ENCODE assay signal across 14 mouse cellular contexts in genomic region chr10:23711416-23712171, GRCm38 (mm10).
A peak's percentile ranks its signal among the peaks of the same experiment; 100 is the strongest.
DNase-seq lines count a peak whose midpoint lies in the region; ATAC-seq and TF ChIP-seq lines count a peak whose summit lies in the region.
"Had no signal": no experiment of that assay in that cellular context is flagged by ENCODE, and none has a peak within 500 bp of the region (broad histone marks: within the 10 kb centered on the region; RNA-seq: fewer than 3 reads in every experiment).

No protein-coding gene starts in this region.

- no peak overlapping the region for H3K9ac ChIP-seq in forebrain, embryonic 16.5 days (replicated peaks; ENCODE audit: low read depth, low read length)
- no peak overlapping the region for H3K9ac ChIP-seq in forebrain, embryonic 11.5 days (ENCODE audit: low read length)
- H3K9ac ChIP-seq in limb, embryonic 14.5 days (ENCODE audit: low read depth, low read length, severe bottlenecking) = no peak overlapping the region
- H3K9ac ChIP-seq: heart, embryonic 13.5 days; neural tube, embryonic 13.5 days had no signal

- H3K4me1 ChIP-seq in forebrain, embryonic 16.5 days (replicated peaks; ENCODE audit: control insufficient read depth, insufficient read depth, low read length) = 0 out of 2 replicates have a peak, but pooled peaks cover 3% of the 10 kb centered on the region
- H3K4me1 ChIP-seq in forebrain, embryonic 11.5 days (replicated peaks; ENCODE audit: control insufficient read depth, insufficient read depth, low read length) = no peaks in the 10 kb centered on the region
- peaks cover 27% of the 10 kb centered on the region for H3K4me1 ChIP-seq in limb, embryonic 14.5 days (ENCODE audit: control insufficient read depth, insufficient read depth, low read length)
- H3K4me1 ChIP-seq: heart, embryonic 13.5 days; neural tube, embryonic 13.5 days had no signal

- no peak overlapping the region for H3K27ac ChIP-seq in forebrain, embryonic 16.5 days (ENCODE audit: low read length)
- no peak overlapping the region for H3K27ac ChIP-seq in forebrain, embryonic 11.5 days (ENCODE audit: low read depth, low read length)
- H3K27ac ChIP-seq in limb, embryonic 14.5 days (replicated peaks; ENCODE audit: low read depth, low read length) = no peak overlapping the region
- H3K27ac ChIP-seq: heart, embryonic 13.5 days; hindbrain, postnatal 0 days; macrophage; neural tube, embryonic 13.5 days had no signal

- H3K27me3 ChIP-seq in forebrain, embryonic 16.5 days (replicated peaks; ENCODE audit: control insufficient read depth, insufficient read depth, low read length) = no peaks in the 10 kb centered on the region
- no peaks in the 10 kb centered on the region for H3K27me3 ChIP-seq in forebrain, embryonic 11.5 days (ENCODE audit: control insufficient read depth, insufficient read depth, low read length)
- no peaks in the 10 kb centered on the region for H3K27me3 ChIP-seq in limb, embryonic 14.5 days (ENCODE audit: control insufficient read depth, insufficient read depth, low read length)
- H3K27me3 ChIP-seq: heart, embryonic 13.5 days; neural tube, embryonic 13.5 days had no signal

- TF ChIP-seq POLR2A in limb, embryonic 14.5 days (IDR thresholded peaks at IDR 0.05; ENCODE audit: borderline replicate concordance, extremely low read depth, insufficient read depth, insufficient read length) = no peak

- 70% methylated on average over 6 of the region's 6 CpGs for WGBS in forebrain, embryonic 16.5 days
- 77% methylated on average over 6 of the region's 6 CpGs for whole genome bisulfite sequencing in forebrain, embryonic 11.5 days
- 14% methylated on average over 6 of the region's 6 CpGs for WGBS in limb, embryonic 14.5 days

- no peak overlapping the region for H3K4me2 ChIP-seq in forebrain, embryonic 16.5 days (ENCODE audit: low read length)
- no peak overlapping the region for H3K4me2 ChIP-seq in forebrain, embryonic 11.5 days (ENCODE audit: low read depth, low read length, severe bottlenecking)
- H3K4me2 ChIP-seq in limb, embryonic 14.5 days (replicated peaks; ENCODE audit: low read depth, low read length, severe bottlenecking) = peak overlapping the region; percentile 3; the same call in 1 of the 2 replicates
- H3K4me2 ChIP-seq: heart, embryonic 13.5 days; neural tube, embryonic 13.5 days had no signal

- peak; percentile 36; the same call in 1 of the 2 replicates for ATAC-seq in forebrain, embryonic 16.5 days
- no peak for ATAC-seq in forebrain, embryonic 11.5 days (replicated peaks; ENCODE audit: low FRiP score)
- ATAC-seq in limb, embryonic 14.5 days (ENCODE audit: low FRiP score, low read depth) = no peak
- no peak for ATAC-seq in monocyte, adult 5-6 weeks (replicated peaks; ENCODE audit: insufficient number of reproducible peaks, low FRiP score, low TSS enrichment, poor library complexity, severe bottlenecking)
- ATAC-seq: hindbrain, postnatal 0 days had no signal

- intact Hi-C loops in heart, postnatal 25 days (cut with DNase I) = no loop called here

- no peaks in the 10 kb centered on the region for H3K9me3 ChIP-seq in forebrain, embryonic 16.5 days (ENCODE audit: control insufficient read depth, low read length)
- H3K9me3 ChIP-seq in forebrain, embryonic 11.5 days (ENCODE audit: control insufficient read depth, low read length) = no peaks in the 10 kb centered on the region; the same call in 1 of the 2 replicates
- no peaks in the 10 kb centered on the region for H3K9me3 ChIP-seq in limb, embryonic 14.5 days (ENCODE audit: control insufficient read depth, low read length)
- H3K9me3 ChIP-seq: neural tube, embryonic 13.5 days had no signal

- no peak for DNase-seq in forebrain, embryonic 11.5 days (ENCODE audit: low spot score)
- DNase-seq in retina, postnatal 1 day = peak; percentile 3
- DNase-seq in retina, embryonic 14.5 days (ENCODE audit: low spot score) = no peak
- peak; percentile 21 for DNase-seq in limb, embryonic 14.5 days (ENCODE audit: low spot score)
- no peak for DNase-seq in gastrocnemius, postnatal 10 days
- DNase-seq in heart, postnatal 25 days (ENCODE audit: low spot score) = no peak
- DNase-seq: kidney, postnatal 36 days; right cerebral cortex, postnatal 14 days had no signal

- no peaks in the 10 kb centered on the region for H3K36me3 ChIP-seq in forebrain, embryonic 16.5 days (ENCODE audit: control insufficient read depth, insufficient read depth)
- no peaks in the 10 kb centered on the region for H3K36me3 ChIP-seq in forebrain, embryonic 11.5 days (ENCODE audit: control insufficient read depth, insufficient read depth, low read length)
- no peaks in the 10 kb centered on the region for H3K36me3 ChIP-seq in limb, embryonic 14.5 days (ENCODE audit: control insufficient read depth, insufficient read depth, low read length)
- H3K36me3 ChIP-seq: heart, embryonic 13.5 days; neural tube, embryonic 13.5 days had no signal

- no peak overlapping the region for H3K4me3 ChIP-seq in forebrain, embryonic 16.5 days (replicated peaks; ENCODE audit: low read length)
- H3K4me3 ChIP-seq in forebrain, embryonic 11.5 days (ENCODE audit: low read depth, low read length) = no peak overlapping the region
- H3K4me3 ChIP-seq in limb, embryonic 14.5 days (replicated peaks; ENCODE audit: low read length) = no peak overlapping the region
- H3K4me3 ChIP-seq: heart, embryonic 13.5 days; neural tube, embryonic 13.5 days had no signal

Comparison
In these comparisons a context has a peak if more than half of its experiments do, and no peak if none do; other contexts are left out.
1. DNase-seq: peak in retina, postnatal 1 day (single experiment) and limb, embryonic 14.5 days (single experiment); none in forebrain, embryonic 11.5 days (single experiment), retina, embryonic 14.5 days (single experiment), gastrocnemius, postnatal 10 days (single experiment) and heart, postnatal 25 days (single experiment).